Mouse (Mus musculus) skeletal muscle tissue, postnatal 0 days (tissue): ENCODE measurements around the gene Olfr1298. TPM values are rescaled to one million over a fixed set of nuclear protein-coding genes. Genes with fewer than 3 reads are reported as not detected.

ENCODE experiments used
- polyA plus RNA-seq: library from polyadenylated mRNA; unstranded; fragments of >200 nt; fragmentation: Nextera tagmentation; extraction: Ambion mirVana; gene quantifications from 2 replicates; pipeline ENCODE4 v1.2.1, GENCODE M21; 2015

The Olfr1298 gene
- not detected in 2 replicates for polyA plus RNA-seq

GRCm38 (mm10) chr2:111649101-111649500, at the start of gene Olfr1298:
Gene Olfr1298 (minus strand): TSS chr2:111649201.

DNA sequence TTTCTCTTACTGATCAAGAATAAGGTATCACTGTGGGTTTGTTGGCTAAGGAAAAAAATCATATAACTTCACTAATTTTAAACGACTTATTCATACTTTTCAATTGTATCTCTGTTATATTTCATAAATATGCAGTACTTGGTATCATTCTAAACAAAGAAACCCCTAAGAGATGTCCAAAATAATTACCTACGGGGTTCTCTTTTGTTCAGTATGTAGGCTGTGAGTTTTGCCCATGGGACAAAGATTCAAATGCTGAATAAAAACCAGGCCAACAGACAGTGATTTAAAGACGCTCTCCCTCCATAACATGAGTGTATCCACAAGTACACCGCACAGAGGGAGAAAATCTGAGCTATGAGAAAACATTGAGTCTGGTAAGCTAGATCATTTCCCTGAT, 12.1 kb upstream of the Olfr1298 start, which contains the start of gene Olfr1299:
TSS of gene Olfr1299 (plus strand) at position 301 of the 400 bp plus-strand sequence.

GRCm38 (mm10) chr2:111626397-111626796, 22.6 kb downstream of the Olfr1298 start, which contains the start of gene Olfr1297:
Gene Olfr1297 (minus strand): TSS chr2:111626497.

Other genes with a start within 250 kb of the Olfr1298 start
- gene Olfr1286, start 226.1 kb downstream of the Olfr1298 start, polyA plus RNA-seq = not detected in 2 replicates
- gene Olfr1287, start 200.1 kb downstream of the Olfr1298 start, polyA plus RNA-seq = not detected in 2 replicates
- gene Olfr1288, start 175.1 kb downstream of the Olfr1298 start, polyA plus RNA-seq = not detected in 2 replicates
- gene Olfr1289, start 168.4 kb downstream of the Olfr1298 start, polyA plus RNA-seq = not detected in 2 replicates
- not detected in 2 replicates for gene Olfr1290, start 155.4 kb downstream of the Olfr1298 start, polyA plus RNA-seq
- gene Olfr1291-ps1, start 152.0 kb downstream of the Olfr1298 start, polyA plus RNA-seq = not detected in 2 replicates
- gene Olfr1293-ps, start 124.0 kb downstream of the Olfr1298 start, polyA plus RNA-seq = not detected in 2 replicates
- not detected in 2 replicates for gene Olfr1294, start 108.9 kb downstream of the Olfr1298 start, polyA plus RNA-seq
- gene Olfr1295, start 79.5 kb downstream of the Olfr1298 start, polyA plus RNA-seq = not detected in 2 replicates
- not detected in 2 replicates for gene Olfr1297, start 22.7 kb downstream of the Olfr1298 start, polyA plus RNA-seq
- gene Olfr1299, start 12.2 kb upstream of the Olfr1298 start, polyA plus RNA-seq = not detected in 2 replicates
- not detected in 2 replicates for gene Olfr1301, start 101.8 kb upstream of the Olfr1298 start, polyA plus RNA-seq
- not detected in 2 replicates for gene Olfr1302, start 128.2 kb upstream of the Olfr1298 start, polyA plus RNA-seq
- gene Olfr1303, start 171.1 kb upstream of the Olfr1298 start, polyA plus RNA-seq = not detected in 2 replicates
- not detected in 2 replicates for gene Olfr1305, start 227.9 kb upstream of the Olfr1298 start, polyA plus RNA-seq